Mouse (Mus musculus) midbrain, embryonic 15.5 days (tissue): Measurements from ENCODE around the gene Hhipl1. TPM values are rescaled to one million over a fixed set of nuclear protein-coding genes. Genes with fewer than 3 reads are reported as not detected.
A peak's percentile ranks its signal among the peaks of the same experiment; 100 is the strongest.

ENCODE experiments used
- ATAC-seq: fragments of 200-750 bp; cut with Nextera tagmentation; replicated peaks from 2 replicates; pipeline ENCODE4 v1.8.0; 2017; ENCODE audit warnings: moderate TSS enrichment
- H3K27ac ChIP-seq: fragments of 300-500 bp; sonication (generic); 2 replicates; pipeline ENCODE4 v1.5.1; 2015; ENCODE audit warnings: mild to moderate bottlenecking, inconsistent platforms
- H3K27me3 ChIP-seq: fragments of 300-500 bp; sonication (generic); replicated peaks from 2 replicates; pipeline ENCODE4 v1.6.1; 2015; ENCODE audit warnings: inconsistent platforms
- H3K36me3 ChIP-seq: fragments of 300-500 bp; sonication (generic); replicated peaks from 2 replicates; pipeline ENCODE4 v1.6.1; 2015; ENCODE audit warnings: inconsistent platforms
- H3K4me1 ChIP-seq: fragments of 300-500 bp; sonication (generic); 2 replicates; pipeline ENCODE4 v1.6.1; 2015; ENCODE audit warnings: inconsistent platforms
- H3K4me2 ChIP-seq: fragments of 300-500 bp; sonication (generic); 2 replicates; pipeline ENCODE4 v1.6.1; 2015; ENCODE audit warnings: inconsistent platforms, mild to moderate bottlenecking, moderate library complexity
- H3K4me3 ChIP-seq: fragments of 300-500 bp; sonication (generic); 2 replicates; pipeline ENCODE4 v1.5.1; 2015; ENCODE audit warnings: mild to moderate bottlenecking, inconsistent platforms
- H3K9ac ChIP-seq: fragments of 300-500 bp; sonication (generic); 2 replicates; pipeline ENCODE4 v1.6.1; 2015; ENCODE audit warnings: mild to moderate bottlenecking, inconsistent platforms
- H3K9me3 ChIP-seq: fragments of 300-500 bp; sonication (generic); 2 replicates; pipeline ENCODE4 v1.6.1; 2016; ENCODE audit warnings: inconsistent platforms
- WGBS: fragments of 180-500 bp; shearing (Covaris S2); methylation state at CpG from one replicate; pipeline ENCODE4 v1.1.7; 2015; ENCODE audit warnings: mixed read lengths; 5-methylcytosine and 5-hydroxymethylcytosine counted together
- polyA plus RNA-seq: library from polyadenylated mRNA; unstranded; fragments of >200 nt; fragmentation: Nextera tagmentation; extraction: Ambion mirVana; gene quantifications from 2 replicates; pipeline ENCODE4 v1.2.1, GENCODE M21; 2015

Hhipl1 gene
- polyA plus RNA-seq, 1 experiment from 2014 or later, result 2.8 TPM

GRCm38 (mm10) chr12:108326401-108326800 lies 20.3 kb downstream of the Hhipl1 start:
- Histone ChIP-seq H3K27ac (no peak overlapping the region), H3K9me3 (no peaks in the 10 kb centered on the region), H3K4me1 (peaks cover 21% of the 10 kb centered on the region), H3K27me3 (0 out of 2 replicates have a peak, but pooled peaks cover 2% of the 10 kb centered on the region), H3K36me3 (no peaks in the 10 kb centered on the region), H3K4me3 (no peak overlapping the region), H3K4me2 (no peak overlapping the region), H3K9ac (no peak overlapping the region)
- WGBS, result 44% methylated on average over 5 of the region's 5 CpGs
- ATAC-seq, result no peak

- no peak overlapping the region for H3K27ac ChIP-seq
- 3% methylated on average over 66 of the region's 66 CpGs for WGBS
Measured at GRCm38 (mm10) chr12:108327889-108328491, 21.9 kb downstream of the Hhipl1 start.

GRCm38 (mm10) chr12:108333056-108333455 lies 27.0 kb downstream of the Hhipl1 start:
- ATAC-seq, result peak; percentile 16
- peak overlapping the region; percentile 78 for H3K27ac ChIP-seq
- no peaks in the 10 kb centered on the region for H3K36me3 ChIP-seq
- 1% methylated on average over 16 of the region's 16 CpGs for WGBS
- H3K4me3 ChIP-seq, result peak overlapping the region; percentile 76
- 0 out of 2 replicates have a peak, but pooled peaks cover 2% of the 10 kb centered on the region for H3K27me3 ChIP-seq
- peak overlapping the region; percentile 99 for H3K4me2 ChIP-seq
- no peaks in the 10 kb centered on the region for H3K9me3 ChIP-seq
- peaks cover 26% of the 10 kb centered on the region for H3K4me1 ChIP-seq
- H3K9ac ChIP-seq, result 0 out of 2 replicates have a peak overlapping the region, but pooled peaks have one; percentile 13

More at GRCm38 (mm10) chr12:108327889-108328491, 21.9 kb downstream of the Hhipl1 start:
- ATAC-seq, result peak; percentile 72
- Histone ChIP-seq H3K4me3 (peak overlapping the region; percentile 46), H3K27me3 (0 out of 2 replicates have a peak, but pooled peaks cover 2% of the 10 kb centered on the region), H3K36me3 (no peaks in the 10 kb centered on the region), H3K9me3 (no peaks in the 10 kb centered on the region), H3K4me2 (peak overlapping the region; percentile 81), H3K4me1 (peaks cover 20% of the 10 kb centered on the region), H3K9ac (peak overlapping the region; percentile 59)

- peak; percentile 51 for ATAC-seq
- H3K4me1 ChIP-seq, result peaks cover 21% of the 10 kb centered on the region
- no peaks in the 10 kb centered on the region for H3K36me3 ChIP-seq
- H3K27me3 ChIP-seq, result 0 out of 2 replicates have a peak, but pooled peaks cover 2% of the 10 kb centered on the region
- 2% methylated on average over 22 of the region's 22 CpGs for WGBS
- peak overlapping the region; percentile 76 for H3K4me3 ChIP-seq
- peak overlapping the region; percentile 78 for H3K27ac ChIP-seq
- no peaks in the 10 kb centered on the region for H3K9me3 ChIP-seq
- 0 out of 2 replicates have a peak overlapping the region, but pooled peaks have one; percentile 13 for H3K9ac ChIP-seq
- peak overlapping the region; percentile 99 for H3K4me2 ChIP-seq
Measured at GRCm38 (mm10) chr12:108333481-108333882, 27.4 kb downstream of the Hhipl1 start.

- Histone ChIP-seq H3K4me1 (peaks cover 16% of the 10 kb centered on the region), H3K36me3 (no peaks in the 10 kb centered on the region), H3K9me3 (no peaks in the 10 kb centered on the region), H3K4me2 (peak within 1 kb of the TSS; percentile 99), H3K4me3 (peak within 1 kb of the TSS; percentile 76), H3K9ac (peak within 1 kb of the TSS; percentile 67), H3K27me3 (no peaks in the 10 kb centered on the region), H3K27ac (peak within 1 kb of the TSS; percentile 78)
- WGBS, result 0% methylated on average over 40 of the region's 56 CpGs
- ATAC-seq, result peak; percentile 93
Measured at GRCm38 (mm10) chr12:108333895-108334445, 27.9 kb downstream of the Hhipl1 start, which contains the start of gene Cyp46a1. Gene Cyp46a1 (plus strand): TSS chr12:108334381.

- peak overlapping the region; percentile 67 for H3K9ac ChIP-seq
- peak overlapping the region; percentile 99 for H3K4me2 ChIP-seq
- peak overlapping the region; percentile 78 for H3K27ac ChIP-seq
- WGBS, result 1% methylated on average over 32 of the region's 32 CpGs
- peaks cover 16% of the 10 kb centered on the region for H3K4me1 ChIP-seq
- no peaks in the 10 kb centered on the region for H3K27me3 ChIP-seq
- H3K36me3 ChIP-seq, result no peaks in the 10 kb centered on the region
- peak overlapping the region; percentile 76 for H3K4me3 ChIP-seq
- ATAC-seq, result no peak
- H3K9me3 ChIP-seq, result no peaks in the 10 kb centered on the region
Measured at GRCm38 (mm10) chr12:108334529-108334928, 28.5 kb downstream of the Hhipl1 start.

GRCm38 (mm10) chr12:108338572-108339190 lies 32.6 kb downstream of the Hhipl1 start:
- H3K4me1 ChIP-seq, result peaks cover 9% of the 10 kb centered on the region
- no peaks in the 10 kb centered on the region for H3K27me3 ChIP-seq
- H3K4me3 ChIP-seq, result no peak overlapping the region
- H3K4me2 ChIP-seq, result no peak overlapping the region
- no peaks in the 10 kb centered on the region for H3K36me3 ChIP-seq
- H3K9ac ChIP-seq, result no peak overlapping the region
- no peak overlapping the region for H3K27ac ChIP-seq
- WGBS, result 40% methylated on average over 14 of the region's 14 CpGs
- no peaks in the 10 kb centered on the region for H3K9me3 ChIP-seq
- ATAC-seq, result no peak

GRCm38 (mm10) chr12:108348151-108348550 lies 42.1 kb downstream of the Hhipl1 start:
- no peaks in the 10 kb centered on the region for H3K9me3 ChIP-seq
- H3K36me3 ChIP-seq, result no peaks in the 10 kb centered on the region
- no peak overlapping the region for H3K27ac ChIP-seq
- no peak overlapping the region for H3K4me2 ChIP-seq
- peaks cover 9% of the 10 kb centered on the region; the same call in 1 of the 2 replicates for H3K27me3 ChIP-seq
- H3K4me3 ChIP-seq, result no peak overlapping the region
- peaks cover 8% of the 10 kb centered on the region for H3K4me1 ChIP-seq
- 89% methylated on average over 8 of the region's 8 CpGs for WGBS
- H3K9ac ChIP-seq, result no peak overlapping the region
- no peak for ATAC-seq

GRCm38 (mm10) chr12:108349026-108349425 lies 43.0 kb downstream of the Hhipl1 start:
- Histone ChIP-seq H3K9me3 (no peaks in the 10 kb centered on the region), H3K27ac (no peak overlapping the region), H3K4me1 (peaks cover 8% of the 10 kb centered on the region), H3K4me3 (no peak overlapping the region), H3K36me3 (no peaks in the 10 kb centered on the region), H3K4me2 (no peak overlapping the region), H3K27me3 (peaks cover 17% of the 10 kb centered on the region), H3K9ac (no peak overlapping the region)
- no peak for ATAC-seq
- WGBS, result 71% methylated on average over 5 of the region's 5 CpGs

- Histone ChIP-seq H3K4me3 (no peak overlapping the region), H3K36me3 (no peaks in the 10 kb centered on the region), H3K4me2 (no peak overlapping the region), H3K4me1 (peaks cover 8% of the 10 kb centered on the region), H3K9ac (no peak overlapping the region), H3K27me3 (peaks cover 18% of the 10 kb centered on the region), H3K27ac (no peak overlapping the region), H3K9me3 (no peaks in the 10 kb centered on the region)
- WGBS, result 82% methylated on average over 10 of the region's 10 CpGs
- ATAC-seq, result no peak
Measured at GRCm38 (mm10) chr12:108350931-108351330, 44.9 kb downstream of the Hhipl1 start.

GRCm38 (mm10) chr12:108352371-108353136 lies 46.5 kb downstream of the Hhipl1 start:
- 8% methylated on average over 35 of the region's 35 CpGs for WGBS
- Histone ChIP-seq H3K9ac (peak overlapping the region; percentile 15; the same call in 1 of the 2 replicates), H3K27ac (no peak overlapping the region), H3K36me3 (no peaks in the 10 kb centered on the region), H3K27me3 (peaks cover 18% of the 10 kb centered on the region), H3K4me3 (peak overlapping the region; percentile 21), H3K9me3 (no peaks in the 10 kb centered on the region), H3K4me2 (peak overlapping the region; percentile 51), H3K4me1 (peaks cover 8% of the 10 kb centered on the region)
- peak; percentile 45 for ATAC-seq

GRCm38 (mm10) chr12:108354284-108354683 lies 48.2 kb downstream of the Hhipl1 start:
- Histone ChIP-seq H3K9me3 (no peaks in the 10 kb centered on the region), H3K27me3 (peaks cover 18% of the 10 kb centered on the region), H3K27ac (no peak overlapping the region), H3K36me3 (no peaks in the 10 kb centered on the region), H3K4me2 (no peak overlapping the region), H3K4me3 (no peak overlapping the region), H3K9ac (no peak overlapping the region), H3K4me1 (peaks cover 8% of the 10 kb centered on the region)
- ATAC-seq, result no peak
- 60% methylated on average over 2 of the region's 2 CpGs for WGBS
